Mouse (Mus musculus) left cerebral cortex, adult 18-20 months (tissue): ENCODE results near the gene Kcnma1. TPM values are rescaled to one million over a fixed set of nuclear protein-coding genes. Genes with fewer than 3 reads are reported as not detected.

Source experiments
- DNase-seq, 2 experiments: peaks; one replicate each; pipeline ENCODE4 v3.0.0; 2021 to 2022; ENCODE audit warnings: low spot score in 2 of 2, mixed read lengths in 1 of 2
- total RNA-seq, 2 experiments: library from RNA; stranded (reverse); gene quantifications; 2 replicates each; pipeline ENCODE4 v1.2.3; 2021

The Kcnma1 gene
- total RNA-seq, 2 experiments from 2014 or later, result 160 to 172 TPM

GRCm38 (mm10) chr14:23372021-23372420 is 642.3 kb downstream of the Kcnma1 start:
- no peak for DNase-seq

DNA sequence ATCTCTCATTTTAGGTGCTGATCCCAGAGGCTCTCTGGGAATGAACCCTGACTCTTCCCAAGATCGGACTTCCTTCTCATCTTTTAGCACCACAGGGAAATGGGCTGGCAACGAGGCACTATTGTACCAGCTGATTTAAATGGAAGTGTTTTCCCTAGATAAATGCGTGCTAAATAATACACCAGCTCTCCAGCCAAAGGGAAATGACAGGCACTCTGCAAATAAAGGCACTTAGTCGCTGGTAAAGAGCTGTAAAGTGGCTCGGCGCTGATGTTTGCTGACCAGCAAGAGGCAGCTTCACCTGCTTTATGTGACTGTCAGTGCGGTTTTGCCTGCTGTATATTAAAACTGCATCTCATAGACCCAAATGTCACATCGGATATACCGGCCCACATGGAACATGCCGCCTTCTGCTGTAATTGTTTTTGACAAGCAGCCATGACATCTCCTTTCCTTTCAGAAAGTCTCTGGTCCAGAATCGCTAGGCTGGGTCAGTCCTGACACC is 653.7 kb downstream of the Kcnma1 start:
- DNase-seq, result no peak

- DNase-seq, result no peak
Measured at GRCm38 (mm10) chr14:23358776-23359175, 655.5 kb downstream of the Kcnma1 start.

- DNase-seq, result no peak
Measured at GRCm38 (mm10) chr14:23357529-23358278, 656.6 kb downstream of the Kcnma1 start.

GRCm38 (mm10) chr14:23326786-23327185 is 687.5 kb downstream of the Kcnma1 start:
- no peak for DNase-seq

GRCm38 (mm10) chr14:23305288-23305687 is 709.0 kb downstream of the Kcnma1 start:
- no peak for DNase-seq

GRCm38 (mm10) chr14:23300443-23300842 is 713.8 kb downstream of the Kcnma1 start:
- DNase-seq, result no peak

DNA sequence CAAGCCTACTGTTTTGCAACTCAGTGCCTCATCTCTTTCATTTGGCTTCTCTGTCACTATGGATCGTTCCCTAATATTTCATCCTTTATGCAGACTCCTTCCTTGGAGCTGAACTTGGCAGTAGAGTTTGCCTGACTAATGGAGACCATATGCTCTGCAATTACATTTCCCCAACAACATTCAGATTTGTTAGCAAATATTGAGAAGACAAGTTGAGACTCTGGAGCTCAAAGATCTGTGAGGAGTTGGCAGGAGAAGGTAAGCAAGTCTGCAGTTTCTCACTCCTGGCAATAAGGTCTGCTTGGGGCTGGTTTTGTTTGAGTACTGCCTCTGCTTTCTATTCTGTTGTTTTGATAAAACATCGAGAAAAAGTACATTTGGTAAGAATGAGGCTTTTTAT is 723.7 kb downstream of the Kcnma1 start:
- no peak for DNase-seq

GRCm38 (mm10) chr14:23266554-23267309 is 747.6 kb downstream of the Kcnma1 start:
- DNase-seq, result no peak

- DNase-seq, result no peak
Measured at GRCm38 (mm10) chr14:23253154-23253553, 761.1 kb downstream of the Kcnma1 start.

GRCm38 (mm10) chr14:23244446-23244845 is 769.8 kb downstream of the Kcnma1 start:
- no peak for DNase-seq

DNA sequence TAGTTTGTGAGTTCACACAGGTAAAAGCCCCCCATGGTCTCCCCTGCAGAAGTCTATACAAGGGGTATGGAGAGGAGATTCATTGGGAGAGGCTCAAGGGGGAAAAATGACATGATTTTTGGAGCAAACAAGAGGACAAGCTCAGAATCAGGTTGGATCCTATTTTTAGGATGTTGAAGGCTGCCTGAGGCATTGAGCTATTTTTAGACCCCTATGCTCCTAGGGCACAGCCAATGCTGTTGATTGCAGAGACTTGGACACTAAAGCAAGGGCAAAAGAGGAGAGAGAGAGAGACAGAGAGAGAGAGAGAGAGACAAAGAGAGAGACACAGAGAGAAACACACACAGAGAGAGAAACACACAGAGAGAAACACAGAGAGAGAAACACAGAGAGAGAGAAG is 770.4 kb downstream of the Kcnma1 start:
- no peak for DNase-seq

Other genes with a start within 250 kb of the Kcnma1 start
- 10 to 100 TPM; 33.5 to 35.9 TPM for gene Dlg5, start 231.4 kb upstream of the Kcnma1 start, total RNA-seq